Mouse (Mus musculus): ENCODE measurements around the gene Rnd2. TPM values are rescaled to one million over a fixed set of nuclear protein-coding genes. Genes with fewer than 3 reads are reported as not detected.

Gene Rnd2
- total and polyA plus RNA-seq, 2 experiments from 2014 or later = 5.1 to 6.1 TPM

GRCm38 (mm10) chr11:101467477-101468262 is 2.9 kb downstream of the Rnd2 start:
- Histone ChIP-seq H3K9ac (replicated peaks; ENCODE audit: low read depth, low read length) (peak overlapping the region; percentile 54), H3K4me3 (ENCODE audit: low read depth, low read length) (peak overlapping the region; percentile 65), H3K4me1 (ENCODE audit: control insufficient read depth, insufficient read depth) (0 out of 2 replicates have a peak, but pooled peaks cover 6% of the 10 kb centered on the region), H3K27me3 (ENCODE audit: control insufficient read depth, insufficient read depth, low read length) (no peaks in the 10 kb centered on the region), H3K4me2 (ENCODE audit: low read depth, low read length) (peak overlapping the region; percentile 86), H3K27ac (ENCODE audit: low read depth) (no peak overlapping the region), H3K9me3 (replicated peaks; ENCODE audit: control insufficient read depth, low read length) (no peaks in the 10 kb centered on the region), H3K36me3 (replicated peaks; ENCODE audit: control insufficient read depth, insufficient read depth, low read length) (peaks cover 2% of the 10 kb centered on the region; the same call in 1 of the 2 replicates)
- TF ChIP-seq CTCF (IDR thresholded peaks at IDR 0.05; ENCODE audit: low read depth) = peak; percentile 54
- TF ChIP-seq EP300 (IDR thresholded peaks at IDR 0.05; ENCODE audit: low read depth) = no peak
- 2% methylated on average over 48 of the region's 54 CpGs for WGBS
- ATAC-seq (ENCODE audit: insufficient read depth, low read depth) = peak; percentile 69
- peak; percentile 73 for DNase-seq (ENCODE audit: low spot score)

GRCm38 (mm10) chr11:101468263-101468688 is 3.5 kb downstream of the Rnd2 start:
- no peak for ATAC-seq (ENCODE audit: insufficient read depth, low read depth)
- no peaks in the 10 kb centered on the region for H3K9me3 ChIP-seq (replicated peaks; ENCODE audit: control insufficient read depth, low read length)
- TF ChIP-seq EP300 (IDR thresholded peaks at IDR 0.05; ENCODE audit: low read depth) (no peak), CTCF (IDR thresholded peaks at IDR 0.05; ENCODE audit: low read depth) (no peak)
- no peak for DNase-seq (ENCODE audit: low spot score)
- no peaks in the 10 kb centered on the region for H3K27me3 ChIP-seq (ENCODE audit: control insufficient read depth, insufficient read depth, low read length)
- no peaks in the 10 kb centered on the region for H3K36me3 ChIP-seq (replicated peaks; ENCODE audit: control insufficient read depth, insufficient read depth, low read length)
- H3K4me3 ChIP-seq (ENCODE audit: low read depth, low read length) = peak overlapping the region; percentile 65
- peak overlapping the region; percentile 86 for H3K4me2 ChIP-seq (ENCODE audit: low read depth, low read length)
- H3K9ac ChIP-seq (replicated peaks; ENCODE audit: low read depth, low read length) = peak overlapping the region; percentile 54
- H3K4me1 ChIP-seq (ENCODE audit: control insufficient read depth, insufficient read depth) = 0 out of 2 replicates have a peak, but pooled peaks cover 6% of the 10 kb centered on the region
- no peak overlapping the region for H3K27ac ChIP-seq (ENCODE audit: low read depth)
- 0% methylated on average over 24 of the region's 31 CpGs for WGBS

- H3K27me3 ChIP-seq (ENCODE audit: control insufficient read depth, insufficient read depth, low read length) = no peaks in the 10 kb centered on the region
- 0 out of 2 replicates have a peak, but pooled peaks cover 6% of the 10 kb centered on the region for H3K4me1 ChIP-seq (ENCODE audit: control insufficient read depth, insufficient read depth)
- H3K9ac ChIP-seq (replicated peaks; ENCODE audit: low read depth, low read length) = peak overlapping the region; percentile 54
- H3K36me3 ChIP-seq (replicated peaks; ENCODE audit: control insufficient read depth, insufficient read depth, low read length) = no peaks in the 10 kb centered on the region
- H3K4me3 ChIP-seq (ENCODE audit: low read depth, low read length) = peak overlapping the region; percentile 65
- peak overlapping the region; percentile 86 for H3K4me2 ChIP-seq (ENCODE audit: low read depth, low read length)
- no peak for ATAC-seq (ENCODE audit: insufficient read depth, low read depth)
- no peak for TF ChIP-seq CTCF (IDR thresholded peaks at IDR 0.05; ENCODE audit: low read depth)
- no peak for TF ChIP-seq EP300 (IDR thresholded peaks at IDR 0.05; ENCODE audit: low read depth)
- WGBS = 12% methylated on average over 13 of the region's 13 CpGs
- no peak for DNase-seq (ENCODE audit: low spot score)
- H3K9me3 ChIP-seq (replicated peaks; ENCODE audit: control insufficient read depth, low read length) = no peaks in the 10 kb centered on the region
- H3K27ac ChIP-seq (ENCODE audit: low read depth) = no peak overlapping the region
Measured at GRCm38 (mm10) chr11:101468731-101469130, 3.9 kb downstream of the Rnd2 start.

GRCm38 (mm10) chr11:101469155-101469554 is 4.4 kb downstream of the Rnd2 start:
- TF ChIP-seq EP300 (IDR thresholded peaks at IDR 0.05; ENCODE audit: low read depth) (no peak), CTCF (IDR thresholded peaks at IDR 0.05; ENCODE audit: low read depth) (no peak)
- DNase-seq (ENCODE audit: low spot score) = no peak
- Histone ChIP-seq H3K27me3 (ENCODE audit: control insufficient read depth, insufficient read depth, low read length) (no peaks in the 10 kb centered on the region), H3K4me3 (ENCODE audit: low read depth, low read length) (no peak overlapping the region), H3K9me3 (replicated peaks; ENCODE audit: control insufficient read depth, low read length) (no peaks in the 10 kb centered on the region), H3K9ac (replicated peaks; ENCODE audit: low read depth, low read length) (no peak overlapping the region), H3K4me1 (ENCODE audit: control insufficient read depth, insufficient read depth) (0 out of 2 replicates have a peak, but pooled peaks cover 6% of the 10 kb centered on the region), H3K4me2 (ENCODE audit: low read depth, low read length) (peak overlapping the region; percentile 86; the same call in 1 of the 2 replicates), H3K36me3 (replicated peaks; ENCODE audit: control insufficient read depth, insufficient read depth, low read length) (no peaks in the 10 kb centered on the region), H3K27ac (ENCODE audit: low read depth) (no peak overlapping the region)
- 51% methylated on average over 4 of the region's 4 CpGs for WGBS
- no peak for ATAC-seq (ENCODE audit: insufficient read depth, low read depth)

- ATAC-seq (ENCODE audit: insufficient read depth, low read depth) (no peak), DNase-seq (ENCODE audit: low spot score) (no peak)
- H3K27me3 ChIP-seq (ENCODE audit: control insufficient read depth, insufficient read depth, low read length) = no peaks in the 10 kb centered on the region
- H3K4me2 ChIP-seq (ENCODE audit: low read depth, low read length) = no peak overlapping the region
- 0 out of 2 replicates have a peak, but pooled peaks cover 6% of the 10 kb centered on the region for H3K4me1 ChIP-seq (ENCODE audit: control insufficient read depth, insufficient read depth)
- no peak overlapping the region for H3K27ac ChIP-seq (ENCODE audit: low read depth)
- TF ChIP-seq CTCF (IDR thresholded peaks at IDR 0.05; ENCODE audit: low read depth) (no peak), EP300 (IDR thresholded peaks at IDR 0.05; ENCODE audit: low read depth) (no peak)
- H3K4me3 ChIP-seq (ENCODE audit: low read depth, low read length) = no peak overlapping the region
- H3K9ac ChIP-seq (replicated peaks; ENCODE audit: low read depth, low read length) = no peak overlapping the region
- WGBS = 34% methylated on average over 7 of the region's 7 CpGs
- H3K9me3 ChIP-seq (replicated peaks; ENCODE audit: control insufficient read depth, low read length) = no peaks in the 10 kb centered on the region
- H3K36me3 ChIP-seq (replicated peaks; ENCODE audit: control insufficient read depth, insufficient read depth, low read length) = no peaks in the 10 kb centered on the region
Measured at GRCm38 (mm10) chr11:101470206-101470605, 5.4 kb downstream of the Rnd2 start.
